Mouse (Mus musculus) embryonic facial prominence, embryonic 11.5 days (tissue): ENCODE data around the gene Mpst. TPM values are rescaled to one million over a fixed set of nuclear protein-coding genes. Genes with fewer than 3 reads are reported as not detected.

ENCODE experiments used
- ATAC-seq: fragments of 200-750 bp; cut with Nextera tagmentation; replicated peaks from 2 replicates; pipeline ENCODE4 v1.8.0; 2017; ENCODE audit warnings: low read depth; ENCODE audit not compliant: insufficient number of reproducible peaks, low FRiP score, low TSS enrichment
- DNase-seq: peaks from one replicate; pipeline ENCODE4 v3.0.0-alpha.2; 2015; ENCODE audit warnings: low spot score
- H3K27ac ChIP-seq: fragments of 300-500 bp; sonication (generic); replicated peaks from 2 replicates; pipeline ENCODE4 v1.5.1; 2014; ENCODE audit warnings: mild to moderate bottlenecking, low read depth, low read length, control low read depth
- H3K27me3 ChIP-seq: fragments of 300-500 bp; sonication (generic); 2 replicates; pipeline ENCODE4 v1.6.1; 2014; ENCODE audit warnings: mild to moderate bottlenecking, low read length, moderate library complexity, mixed read lengths; ENCODE audit not compliant: control insufficient read depth, insufficient read depth
- H3K36me3 ChIP-seq: fragments of 300-500 bp; sonication (generic); replicated peaks from 2 replicates; pipeline ENCODE4 v1.6.1; 2014; ENCODE audit warnings: low read depth, mild to moderate bottlenecking, low read length, moderate library complexity, mixed read lengths; ENCODE audit not compliant: control insufficient read depth, insufficient read depth
- H3K4me1 ChIP-seq: fragments of 300-500 bp; sonication (generic); 2 replicates; pipeline ENCODE4 v1.6.1; 2014; ENCODE audit warnings: low read length, mixed read lengths; ENCODE audit not compliant: control insufficient read depth, insufficient read depth
- H3K4me2 ChIP-seq: fragments of 300-500 bp; sonication (generic); 2 replicates; pipeline ENCODE4 v1.6.1; 2014; ENCODE audit warnings: low read depth, mild to moderate bottlenecking, control low read depth, low read length, moderate library complexity
- H3K4me3 ChIP-seq: fragments of 300-500 bp; sonication (generic); 2 replicates; pipeline ENCODE4 v1.5.1; 2014; ENCODE audit warnings: low read depth, low read length, control low read depth
- H3K9ac ChIP-seq: fragments of 300-500 bp; sonication (generic); replicated peaks from 2 replicates; pipeline ENCODE4 v1.6.1; 2014; ENCODE audit warnings: mild to moderate bottlenecking, control low read depth, low read length
- H3K9me3 ChIP-seq: fragments of 300-500 bp; sonication (generic); replicated peaks from 2 replicates; pipeline ENCODE4 v1.6.1; 2016; ENCODE audit warnings: mild to moderate bottlenecking, low read length, inconsistent platforms, mixed read lengths; ENCODE audit not compliant: control insufficient read depth
- WGBS: fragments of 180-500 bp; shearing (Covaris S2); extraction: QIAGEN DNeasy Blood & Tissue Kit; methylation state at CpG from one replicate; pipeline ENCODE4 v1.1.7; 2014; 5-methylcytosine and 5-hydroxymethylcytosine counted together
- polyA plus RNA-seq: library from polyadenylated mRNA; unstranded; fragments of >200 nt; fragmentation: Nextera tagmentation; extraction: Ambion mirVana; gene quantifications from 2 replicates; pipeline ENCODE4 v1.2.1, GENCODE M21; 2014

Gene Mpst
- polyA plus RNA-seq, 1 experiment from 2014 or later = 2.3 TPM

DNA sequence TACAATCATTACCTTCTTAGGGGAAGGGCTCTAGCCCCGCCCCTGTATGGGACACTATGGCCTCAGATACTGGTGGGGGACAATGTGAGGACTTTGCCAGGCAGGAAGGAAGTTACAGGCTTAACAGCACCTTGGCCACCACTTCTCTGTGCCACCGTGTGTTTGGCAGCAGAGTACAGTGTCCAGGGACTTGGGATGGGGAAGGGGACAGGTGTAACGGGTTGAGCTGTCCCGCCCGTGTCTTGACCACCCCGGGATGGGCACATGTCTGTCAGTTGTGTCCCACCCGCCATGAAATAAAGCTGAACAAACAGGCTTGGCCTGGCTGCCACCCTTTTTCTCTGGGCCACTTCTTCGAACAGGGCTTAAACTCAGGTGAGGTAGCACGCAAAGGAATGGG lies 32.8 kb downstream of the Mpst start:
- no peak overlapping the region for H3K27ac ChIP-seq
- WGBS = 60% methylated on average over 9 of the region's 9 CpGs
- H3K27me3 ChIP-seq = no peaks in the 10 kb centered on the region; the same call in 1 of the 2 replicates
- DNase-seq (no peak), ATAC-seq (no peak)
- H3K4me3 ChIP-seq = no peak overlapping the region
- no peak overlapping the region for H3K4me2 ChIP-seq
- H3K9me3 ChIP-seq = no peaks in the 10 kb centered on the region
- no peak overlapping the region for H3K9ac ChIP-seq
- peaks cover 15% of the 10 kb centered on the region; the same call in 1 of the 2 replicates for H3K4me1 ChIP-seq
- H3K36me3 ChIP-seq = no peaks in the 10 kb centered on the region

DNA sequence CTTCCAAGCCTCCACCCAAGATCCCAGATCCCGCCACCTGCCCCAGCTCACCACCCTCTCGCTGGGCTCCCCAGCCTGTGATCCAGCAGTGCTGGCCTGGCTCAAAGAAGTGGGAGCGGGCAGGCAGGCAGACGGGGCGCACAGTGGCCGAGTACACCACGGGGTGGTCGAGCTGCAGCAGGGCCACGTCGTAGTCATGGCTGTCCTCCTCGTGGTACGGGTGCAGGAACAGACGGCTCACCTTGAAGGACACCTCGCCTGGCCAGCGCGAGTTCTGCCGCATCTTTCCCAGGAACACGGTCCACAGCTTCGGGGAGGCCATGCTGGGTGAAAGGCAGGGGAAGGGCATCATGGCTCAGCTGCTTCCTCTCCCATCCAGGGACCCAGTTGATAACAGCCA lies 36.0 kb downstream of the Mpst start:
- ATAC-seq = no peak
- DNase-seq = no peak
- H3K27ac ChIP-seq = no peak overlapping the region
- H3K27me3 ChIP-seq = no peaks in the 10 kb centered on the region
- H3K36me3 ChIP-seq = no peaks in the 10 kb centered on the region
- H3K4me3 ChIP-seq = no peak overlapping the region
- peaks cover 6% of the 10 kb centered on the region for H3K4me1 ChIP-seq
- WGBS = 85% methylated on average over 19 of the region's 19 CpGs
- H3K9me3 ChIP-seq = no peaks in the 10 kb centered on the region
- no peak overlapping the region for H3K4me2 ChIP-seq
- no peak overlapping the region for H3K9ac ChIP-seq

GRCm38 (mm10) chr15:78443857-78444256 lies 37.6 kb downstream of the Mpst start:
- no peak for DNase-seq
- Histone ChIP-seq H3K4me1 (no peaks in the 10 kb centered on the region; the same call in 1 of the 2 replicates), H3K9me3 (no peaks in the 10 kb centered on the region), H3K27ac (no peak overlapping the region), H3K27me3 (no peaks in the 10 kb centered on the region), H3K4me2 (no peak overlapping the region), H3K36me3 (no peaks in the 10 kb centered on the region), H3K4me3 (no peak overlapping the region), H3K9ac (no peak overlapping the region)
- ATAC-seq = no peak
- 58% methylated on average over 6 of the region's 6 CpGs for WGBS

- Histone ChIP-seq H3K9ac (0 out of 2 replicates have a peak overlapping the region, but pooled peaks have one; percentile 22), H3K27ac (no peak overlapping the region), H3K4me3 (no peak overlapping the region), H3K9me3 (no peaks in the 10 kb centered on the region), H3K4me1 (no peaks in the 10 kb centered on the region; the same call in 1 of the 2 replicates), H3K27me3 (no peaks in the 10 kb centered on the region), H3K36me3 (no peaks in the 10 kb centered on the region), H3K4me2 (no peak overlapping the region)
- DNase-seq (no peak), ATAC-seq (no peak)
- 41% methylated on average over 7 of the region's 7 CpGs for WGBS
These were observed 40.9 kb downstream of the Mpst start for GRCm38 (mm10) chr15:78447121-78447520.

DNA sequence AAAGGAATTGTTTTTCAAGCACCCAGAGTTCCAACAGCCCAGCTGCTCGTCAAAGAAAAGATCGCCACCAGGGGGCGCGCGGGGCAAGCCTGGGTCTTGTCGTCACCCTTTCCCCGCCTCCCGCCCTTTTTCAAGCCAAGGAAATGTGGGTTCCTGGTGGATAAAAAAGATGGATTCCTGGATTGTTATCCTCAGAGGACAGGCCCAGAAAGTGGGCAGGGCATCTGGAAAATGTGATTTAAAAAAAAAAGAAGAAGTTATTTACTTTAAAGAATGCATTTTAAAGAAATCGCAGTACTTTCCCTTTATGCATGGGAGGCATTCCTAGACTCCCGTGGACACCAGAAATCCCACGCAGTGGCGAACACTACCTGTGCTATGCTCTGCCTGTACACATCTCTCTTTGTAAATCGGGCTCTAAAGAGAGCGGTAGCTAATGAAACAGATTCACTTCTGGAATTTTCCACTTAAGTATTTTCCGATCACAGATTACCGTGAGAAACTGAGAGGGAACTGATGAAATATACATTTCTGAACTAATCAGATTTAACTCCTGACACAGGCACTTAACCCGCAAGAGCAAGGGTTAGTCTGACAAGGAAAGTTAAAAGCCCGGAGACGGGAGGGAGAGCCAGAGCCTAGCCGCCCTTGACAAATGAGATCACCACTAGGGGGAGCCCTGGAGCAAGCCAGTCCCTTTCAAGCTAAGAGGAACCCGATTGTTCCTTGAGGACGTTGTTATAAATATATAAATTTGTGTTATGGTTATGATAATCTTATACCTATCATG lies 41.7 kb downstream of the Mpst start:
- 2% methylated on average over 22 of the region's 22 CpGs for WGBS
- peak; percentile 48; the same call in 1 of the 2 replicates for ATAC-seq
- Histone ChIP-seq H3K4me3 (peak overlapping the region; percentile 23), H3K4me2 (peak overlapping the region; percentile 55), H3K27ac (no peak overlapping the region; the same call in 1 of the 2 replicates), H3K9ac (peak overlapping the region; percentile 56), H3K9me3 (no peaks in the 10 kb centered on the region), H3K27me3 (no peaks in the 10 kb centered on the region), H3K4me1 (no peaks in the 10 kb centered on the region; the same call in 1 of the 2 replicates), H3K36me3 (no peaks in the 10 kb centered on the region)
- peak; percentile 97 for DNase-seq

DNA sequence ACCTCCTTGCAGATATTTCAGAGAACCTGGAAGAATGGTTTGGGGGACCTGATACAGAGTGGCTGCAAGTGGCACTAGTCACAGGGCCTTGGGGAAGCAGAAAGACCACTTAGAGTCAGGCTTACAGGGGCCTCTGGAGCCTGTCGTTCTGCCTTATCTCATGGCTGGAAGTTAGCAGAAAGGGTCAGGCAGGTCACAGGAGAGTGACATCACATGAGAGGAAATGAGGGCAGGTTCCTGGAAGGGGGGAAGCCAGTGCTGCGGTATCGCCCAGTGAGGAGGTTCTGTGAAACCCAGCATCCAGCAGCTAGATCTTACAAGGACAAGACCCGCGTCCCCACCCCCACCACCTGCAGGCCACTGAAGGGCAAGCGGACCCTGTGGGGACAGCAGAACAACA lies 42.9 kb downstream of the Mpst start:
- no peak overlapping the region for H3K4me2 ChIP-seq
- DNase-seq (no peak), ATAC-seq (no peak)
- no peaks in the 10 kb centered on the region for H3K27me3 ChIP-seq
- H3K9ac ChIP-seq = no peak overlapping the region
- H3K4me3 ChIP-seq = no peak overlapping the region
- H3K27ac ChIP-seq = no peak overlapping the region
- WGBS = 57% methylated on average over 6 of the region's 6 CpGs
- no peaks in the 10 kb centered on the region for H3K36me3 ChIP-seq
- no peaks in the 10 kb centered on the region; the same call in 1 of the 2 replicates for H3K4me1 ChIP-seq
- no peaks in the 10 kb centered on the region for H3K9me3 ChIP-seq

- no peaks in the 10 kb centered on the region for H3K36me3 ChIP-seq
- no peaks in the 10 kb centered on the region; the same call in 1 of the 2 replicates for H3K4me1 ChIP-seq
- H3K27me3 ChIP-seq = no peaks in the 10 kb centered on the region
- 0 out of 2 replicates have a peak overlapping the region, but pooled peaks have one; percentile 9 for H3K9ac ChIP-seq
- ATAC-seq (no peak), DNase-seq (peak; percentile 53)
- H3K4me3 ChIP-seq = no peak overlapping the region
- H3K27ac ChIP-seq = no peak overlapping the region
- WGBS = 39% methylated on average over 7 of the region's 7 CpGs
- H3K4me2 ChIP-seq = no peak overlapping the region
- H3K9me3 ChIP-seq = no peaks in the 10 kb centered on the region
These were observed 43.6 kb downstream of the Mpst start for GRCm38 (mm10) chr15:78449694-78450418.

GRCm38 (mm10) chr15:78450419-78450768 lies 44.2 kb downstream of the Mpst start:
- no peak overlapping the region for H3K4me3 ChIP-seq
- H3K4me2 ChIP-seq = no peak overlapping the region
- no peaks in the 10 kb centered on the region for H3K27me3 ChIP-seq
- no peaks in the 10 kb centered on the region; the same call in 1 of the 2 replicates for H3K4me1 ChIP-seq
- no peaks in the 10 kb centered on the region for H3K9me3 ChIP-seq
- WGBS = 87% methylated on average over 6 of the region's 6 CpGs
- no peak for DNase-seq
- ATAC-seq = no peak
- H3K27ac ChIP-seq = no peak overlapping the region
- H3K9ac ChIP-seq = no peak overlapping the region
- no peaks in the 10 kb centered on the region for H3K36me3 ChIP-seq
